Mouse (Mus musculus): ENCODE measurements around the gene Ttl.
A peak's percentile ranks its signal among the peaks of the same experiment; 100 is the strongest.

Gene Ttl

DNA sequence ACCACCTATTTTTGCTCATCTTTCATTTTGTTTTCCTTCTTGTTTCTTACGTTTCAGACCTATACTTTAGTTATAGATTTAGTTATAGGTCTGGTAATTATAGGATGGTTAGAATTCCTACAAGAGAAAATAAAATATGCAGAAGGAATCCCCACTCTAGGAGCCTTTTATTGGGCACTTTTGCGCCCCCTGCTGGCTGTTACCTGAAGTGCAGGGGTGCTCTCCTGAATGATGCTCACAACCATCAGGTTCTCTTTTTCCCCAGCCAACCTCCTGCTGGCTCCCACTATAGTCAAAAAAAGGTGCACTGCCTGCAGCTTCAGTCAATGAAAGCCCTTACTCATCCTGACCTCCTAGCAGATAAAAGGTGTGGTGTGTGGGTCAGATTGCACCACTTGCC is 19.2 kb downstream of the Ttl start:
- peak; percentile 6 for DNase-seq (ENCODE audit: low read depth)

DNA sequence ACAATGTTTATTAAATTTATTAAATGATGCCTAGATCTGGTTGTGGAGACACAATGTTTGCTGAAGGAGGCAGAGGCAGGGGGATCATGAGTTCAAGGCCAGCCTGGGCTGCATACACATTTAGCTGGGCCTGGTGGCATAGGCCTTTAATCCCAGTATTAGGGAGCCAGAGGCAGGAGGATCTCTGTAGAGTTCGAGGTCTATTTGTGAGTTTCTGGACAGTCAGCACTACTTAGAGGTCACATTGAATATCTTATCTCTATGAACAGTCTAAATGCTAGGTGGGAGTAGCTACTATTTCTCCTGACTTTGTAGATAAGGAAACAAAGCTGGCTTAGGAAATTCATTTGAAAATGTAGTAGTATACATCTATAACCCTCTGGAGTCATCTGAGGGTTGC is 21.8 kb downstream of the Ttl start:
- no peak for DNase-seq (ENCODE audit: low read depth)

DNA sequence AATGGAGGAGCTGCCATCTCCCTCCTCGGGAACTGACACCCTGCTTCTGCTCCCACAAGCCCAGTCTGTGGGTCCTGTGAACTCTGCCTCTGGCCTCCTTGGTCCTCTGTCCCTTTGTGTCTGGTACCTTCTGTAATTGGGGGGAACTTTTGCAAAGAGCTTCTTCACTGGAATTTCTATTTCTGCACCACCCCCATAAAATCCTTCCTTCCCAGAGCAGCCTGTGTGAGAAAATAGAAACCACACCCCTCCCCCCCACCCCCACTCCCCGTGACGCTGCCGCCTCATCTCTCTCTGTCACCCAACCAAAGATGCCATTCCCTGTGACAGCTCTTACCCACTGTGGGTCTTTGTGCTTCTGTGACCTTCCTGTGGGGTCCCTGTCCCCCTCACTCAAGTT is 24.6 kb downstream of the Ttl start:
- no peak for DNase-seq (ENCODE audit: low read depth)

DNA sequence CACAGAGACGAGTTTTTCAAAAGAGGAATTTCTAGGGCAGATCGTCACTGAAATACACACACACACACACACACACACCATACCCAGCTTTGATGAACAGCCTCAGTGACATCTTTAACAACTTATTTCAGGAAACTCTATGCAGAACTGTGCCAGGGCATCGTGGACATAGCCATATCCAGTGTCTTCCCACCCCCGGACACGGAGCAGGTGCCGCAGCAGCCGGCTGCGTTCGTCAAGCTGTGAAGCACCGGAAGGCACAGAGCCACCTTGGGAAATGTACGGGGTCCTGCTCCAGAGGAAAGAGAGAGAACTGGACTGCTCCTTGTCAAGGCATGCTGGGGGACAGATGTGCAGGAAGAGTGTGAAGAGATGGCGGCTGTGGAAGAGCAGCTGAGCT is 27.1 kb downstream of the Ttl start:
- no peak for DNase-seq (ENCODE audit: low read depth)

DNA sequence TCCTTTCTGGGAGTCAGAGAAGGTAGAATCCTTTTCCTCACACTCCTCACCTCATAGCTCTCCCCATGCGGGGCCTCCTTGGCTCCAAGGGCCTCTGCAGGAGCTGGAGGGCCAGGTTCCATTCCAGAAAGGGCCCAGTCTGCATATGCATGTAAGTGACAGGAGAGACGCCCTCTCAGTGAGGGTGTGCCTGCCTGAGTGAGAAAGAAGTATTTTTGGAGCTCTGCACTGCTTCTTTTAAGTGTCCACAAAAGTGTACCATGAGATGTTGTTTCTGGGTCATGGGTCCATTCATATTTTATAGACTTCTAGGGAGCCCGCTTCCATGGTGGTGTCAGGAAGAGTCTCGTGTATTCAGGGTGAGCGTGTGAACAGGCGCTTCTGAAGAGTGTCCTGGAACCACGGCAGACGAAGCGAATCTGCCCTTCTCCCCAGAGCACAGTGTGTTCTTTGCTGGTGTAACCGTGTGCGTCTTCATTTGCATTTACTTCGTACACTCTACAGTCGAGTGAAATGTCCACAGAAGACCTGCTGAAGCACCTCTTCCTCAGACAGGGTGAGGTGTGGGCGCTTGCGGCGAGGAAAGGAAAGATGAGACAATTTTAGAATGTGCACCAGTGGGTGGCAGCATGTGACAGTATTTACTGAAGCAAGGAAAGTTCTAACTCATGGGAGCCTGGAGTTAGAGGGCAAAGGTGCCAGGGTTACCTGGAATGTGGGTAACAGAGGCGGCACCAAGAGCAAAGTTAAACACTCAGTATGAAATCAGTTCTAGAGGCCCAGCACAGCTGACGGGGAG is 28.4 kb downstream of the Ttl start:
- no peak for DNase-seq (ENCODE audit: low read depth)

DNA sequence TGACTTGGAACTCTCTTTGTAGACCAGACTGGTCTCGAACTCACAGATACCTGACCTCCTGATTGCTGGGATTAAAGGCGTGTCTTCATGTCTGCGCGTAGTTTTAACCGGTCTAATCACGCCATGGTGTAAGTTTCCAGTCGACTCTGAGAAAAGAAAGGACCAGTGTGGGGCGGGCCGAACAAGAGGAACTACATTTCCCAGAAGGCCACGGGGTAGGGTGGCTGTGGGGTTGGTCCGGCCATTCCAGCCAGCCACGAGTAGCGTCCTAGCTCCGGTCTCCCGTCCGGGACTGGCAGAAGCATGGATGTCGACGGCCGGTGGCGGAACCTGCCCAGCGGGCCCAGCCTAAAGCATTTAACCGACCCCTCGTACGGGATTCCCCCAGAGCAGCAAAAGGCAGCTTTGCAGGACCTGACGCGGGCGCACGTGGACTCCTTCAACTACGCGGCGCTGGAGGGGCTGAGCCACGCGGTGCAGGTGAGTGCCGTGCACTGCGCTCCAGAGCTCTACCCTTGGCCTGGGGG is 35.1 kb downstream of the Ttl start, which contains the start of gene Polr1b:
TSS of gene Polr1b (plus strand) at position 212 of the 527 bp plus-strand sequence.
- DNase-seq (ENCODE audit: low read depth): peak; percentile 87

DNA sequence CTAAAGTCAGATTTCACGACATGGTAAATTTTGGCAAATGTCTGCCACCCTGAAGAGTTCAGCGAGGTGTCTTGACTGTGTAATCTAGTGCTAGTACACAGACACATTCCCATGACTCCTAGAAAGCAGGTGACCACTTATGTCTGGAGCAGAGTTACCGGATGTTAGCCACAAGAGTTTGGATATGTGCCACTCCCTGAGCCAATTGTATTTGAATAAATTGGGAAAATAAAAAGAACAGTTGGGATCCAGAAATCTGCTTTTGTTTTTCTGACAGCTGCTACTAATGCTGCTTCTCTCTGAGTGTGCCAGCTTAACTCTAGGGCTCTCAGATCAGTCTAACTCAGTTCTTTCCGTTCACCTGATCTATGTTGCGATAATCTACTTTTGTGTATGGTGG is 47.2 kb downstream of the Ttl start:
- DNase-seq (ENCODE audit: low read depth): no peak

DNA sequence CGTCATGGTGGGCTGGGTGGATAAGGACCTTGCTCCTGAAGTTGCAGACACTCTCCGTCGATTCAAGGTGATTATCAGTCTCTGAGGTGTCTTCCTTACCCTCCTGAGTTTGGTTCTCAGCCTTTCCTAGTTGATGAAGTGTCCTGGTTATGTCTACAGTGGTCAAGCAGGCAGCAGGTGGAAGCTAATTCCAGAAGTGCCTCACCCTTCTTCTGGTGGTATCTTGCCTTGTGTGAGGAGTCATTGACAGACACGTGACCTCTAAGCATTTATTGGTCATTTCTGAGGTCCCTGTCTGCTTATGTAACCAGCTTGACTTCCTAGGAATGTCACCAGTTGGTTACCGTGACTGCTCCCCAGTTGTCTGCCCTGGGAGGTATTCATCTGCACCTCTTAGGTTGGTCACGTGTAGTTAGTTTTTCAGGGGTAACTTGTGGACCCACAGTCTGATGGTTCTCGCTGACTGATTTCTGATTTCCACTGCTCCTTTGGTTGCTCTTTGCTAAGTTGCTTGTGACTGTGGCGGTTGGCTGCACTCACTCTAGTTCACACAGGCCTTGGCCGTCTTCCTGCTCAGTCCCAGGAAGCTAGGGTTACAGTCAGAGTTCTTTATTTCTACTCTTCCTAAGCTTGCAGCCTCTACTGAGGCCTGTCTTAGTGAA is 50.1 kb downstream of the Ttl start:
- no peak for DNase-seq (ENCODE audit: low read depth)

DNA sequence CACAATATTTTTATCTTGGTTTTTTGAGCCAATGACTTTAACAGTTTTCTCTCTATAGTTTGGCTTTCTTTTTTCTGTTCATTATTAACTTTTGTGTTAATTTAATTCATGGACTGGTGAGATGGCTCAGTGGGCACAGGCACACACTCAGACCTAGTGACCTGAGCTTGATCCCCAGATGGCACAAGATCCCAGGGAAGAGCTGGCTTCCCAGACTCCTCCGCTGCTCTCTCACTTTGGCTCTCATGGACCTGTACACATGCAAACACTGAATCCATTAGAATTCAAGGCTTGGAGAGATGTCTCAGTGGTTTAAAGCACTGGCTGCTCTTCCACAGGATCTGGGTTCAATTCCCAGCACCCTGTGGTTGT is 50.6 kb downstream of the Ttl start:
- no peak for DNase-seq (ENCODE audit: low read depth)

DNA sequence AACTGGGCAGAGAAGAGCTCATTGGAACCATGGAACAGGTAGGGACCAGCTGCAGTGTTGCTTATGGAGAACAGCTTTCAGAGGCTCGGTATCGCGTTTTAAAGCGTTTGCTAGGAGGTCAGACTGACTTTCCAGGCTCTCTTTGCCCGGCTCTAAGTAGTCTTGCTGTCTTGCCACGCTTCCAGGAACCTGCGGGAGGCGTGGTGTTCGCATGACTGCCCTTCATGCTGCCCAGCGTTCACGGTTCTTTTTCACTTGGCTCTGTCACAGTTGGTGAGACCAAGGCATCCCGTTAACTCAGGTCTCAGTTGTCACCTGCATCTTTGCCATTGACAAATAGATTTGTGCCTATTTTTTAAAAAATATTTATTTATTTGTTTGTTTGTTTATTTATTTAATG is 52.3 kb downstream of the Ttl start:
- no peak for DNase-seq (ENCODE audit: low read depth)

DNA sequence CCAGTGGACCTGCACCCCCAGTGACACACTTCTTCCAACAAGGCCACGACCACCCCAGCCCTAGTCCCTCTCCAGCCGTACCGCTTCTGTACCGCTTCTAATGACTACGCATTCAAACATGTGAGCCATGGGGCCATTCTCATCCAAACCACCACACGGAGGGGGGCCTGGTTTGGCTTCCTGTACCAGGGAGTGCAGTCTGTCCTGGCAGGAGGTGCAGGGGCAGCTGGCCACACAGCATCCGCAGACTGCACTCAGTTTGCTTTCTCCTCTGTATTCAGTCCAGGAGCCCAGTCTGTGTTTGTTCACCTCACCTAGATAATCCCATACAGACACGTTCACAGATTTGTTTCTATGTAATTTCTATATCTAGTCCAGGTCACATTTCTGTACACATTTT is 56.2 kb downstream of the Ttl start:
- no peak for DNase-seq (ENCODE audit: low read depth)

DNA sequence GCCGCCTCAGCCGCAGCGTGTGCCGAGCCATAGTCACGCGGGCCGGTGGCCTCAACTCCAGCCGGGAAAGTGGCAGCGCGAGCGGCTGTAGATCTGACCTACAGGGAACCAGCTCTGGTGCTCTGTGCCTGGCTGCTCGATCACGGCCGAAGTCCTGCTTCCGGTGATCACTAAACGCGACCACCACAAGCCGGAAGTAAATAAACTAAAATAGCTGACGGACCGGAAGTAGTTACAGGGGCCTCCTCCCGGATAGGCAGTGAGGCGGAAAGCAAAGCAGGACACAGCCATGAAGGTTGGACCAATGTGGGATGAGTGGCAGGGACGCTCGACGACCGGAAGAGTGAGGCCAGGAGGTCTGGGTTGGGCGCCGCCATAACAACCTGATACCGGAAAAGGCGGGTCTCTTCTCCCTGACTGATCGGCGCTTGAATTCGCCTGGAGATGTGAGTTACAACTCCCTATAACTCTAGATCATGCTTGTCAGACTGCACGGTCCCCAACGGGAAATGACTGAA is 63.7 kb downstream of the Ttl start, which contains the start of gene Chchd5:
TSS of gene Chchd5 (plus strand) at position 289 of the 518 bp plus-strand sequence.
- peak; percentile 96 for DNase-seq (ENCODE audit: low read depth)

DNA sequence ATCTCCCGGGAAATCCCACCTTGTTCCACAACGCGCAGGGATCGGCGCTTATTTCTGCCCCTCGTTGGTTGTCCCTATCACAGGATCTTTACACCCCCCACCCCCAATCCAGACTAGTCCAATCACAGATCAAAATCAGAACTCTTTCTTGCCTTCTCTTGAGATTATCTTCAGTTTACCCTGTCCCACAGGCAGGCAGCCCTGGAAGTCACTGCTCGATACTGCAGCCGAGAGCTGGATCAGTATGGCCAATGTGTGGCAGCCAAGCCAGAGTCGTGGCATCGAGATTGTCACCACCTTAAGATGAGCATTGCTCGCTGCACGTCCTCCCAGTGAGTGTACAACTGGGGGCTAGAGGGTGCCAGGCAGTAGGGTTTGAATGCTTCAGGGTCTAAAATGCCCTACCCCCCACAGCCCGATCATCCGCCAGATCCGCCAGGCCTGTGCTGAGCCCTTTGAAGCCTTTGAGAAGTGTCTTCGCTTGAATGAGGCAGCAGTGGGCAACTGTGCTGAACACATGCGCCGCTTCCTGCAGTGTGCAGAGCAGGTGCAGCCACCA is 64.3 kb downstream of the Ttl start:
- DNase-seq (ENCODE audit: low read depth): peak; percentile 8

DNA sequence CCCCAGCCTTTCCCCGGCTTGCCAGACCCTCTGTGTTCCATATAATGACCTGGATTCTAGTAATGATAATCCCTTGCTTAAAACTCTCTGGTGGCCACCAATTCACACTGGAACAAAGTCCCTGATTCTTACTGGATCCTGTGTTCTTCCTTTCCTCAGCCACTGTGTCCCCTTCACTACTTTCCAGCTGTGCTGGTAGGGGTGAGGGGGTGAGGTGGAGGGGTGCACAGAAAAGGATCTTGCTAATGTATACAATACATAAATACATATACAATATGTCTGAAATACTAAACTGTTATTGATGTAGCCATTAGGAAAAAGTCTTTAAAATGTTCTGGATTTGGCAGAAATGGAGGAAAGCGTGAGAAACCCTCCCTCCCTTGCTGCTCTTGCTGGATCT is 65.0 kb downstream of the Ttl start:
- no peak for DNase-seq (ENCODE audit: low read depth)

DNA sequence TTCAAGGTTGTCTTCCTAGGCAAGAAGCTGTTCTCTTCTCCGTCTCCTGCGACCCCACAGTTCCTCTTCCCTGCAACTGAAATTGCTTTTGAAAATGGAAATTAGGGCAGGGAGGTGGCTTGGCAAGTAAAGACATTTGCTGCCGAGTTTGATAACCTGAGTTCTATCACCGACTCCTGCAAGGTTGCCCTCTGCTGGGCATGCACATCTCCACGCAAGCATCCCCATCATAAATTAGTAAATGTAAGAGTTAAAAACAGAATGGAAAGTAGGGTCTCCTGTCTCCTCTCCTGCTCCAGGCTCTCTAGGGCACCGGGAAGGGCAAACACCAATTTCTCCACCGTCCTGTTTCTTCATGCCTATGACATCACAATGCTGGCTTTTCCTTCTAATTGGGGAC is 66.5 kb downstream of the Ttl start:
- no peak for DNase-seq (ENCODE audit: low read depth)

DNA sequence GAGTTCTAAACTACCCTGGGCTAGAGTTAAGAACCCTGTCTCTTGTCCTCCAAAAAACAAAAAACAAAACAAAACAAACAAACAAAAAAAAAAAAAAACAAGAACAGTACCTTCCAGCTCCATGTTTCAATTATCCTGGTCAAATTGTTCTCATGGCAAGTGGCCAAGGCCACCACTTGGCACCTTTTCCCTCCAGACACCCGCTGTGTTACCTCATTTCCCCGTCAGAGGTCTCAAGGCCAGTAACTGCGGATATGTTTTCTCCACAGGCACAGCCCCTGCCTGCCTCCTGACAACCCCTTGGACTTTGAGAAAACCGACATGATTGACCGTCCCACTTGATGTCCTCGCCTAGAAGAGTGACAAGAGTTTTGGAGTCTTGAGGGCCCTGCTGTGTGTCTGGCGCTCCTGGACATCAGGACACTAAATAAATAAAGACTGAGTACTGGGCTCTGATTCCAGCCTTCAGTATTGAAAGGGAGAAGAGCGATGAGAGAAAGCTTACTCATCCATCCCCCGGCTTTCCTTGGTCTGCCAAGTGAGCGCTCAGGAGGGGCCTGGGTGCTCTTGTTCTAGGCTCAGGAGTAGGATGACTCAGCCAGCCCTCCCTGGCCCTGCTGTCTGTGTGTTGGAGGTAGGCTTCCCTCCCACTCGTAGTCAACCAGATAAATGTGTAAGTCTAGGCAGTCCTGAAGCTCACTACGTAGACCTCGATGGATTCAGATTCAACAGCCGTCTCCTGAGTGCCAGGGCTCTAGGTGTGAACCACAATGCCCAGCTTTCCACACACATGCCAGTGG is 67.5 kb downstream of the Ttl start:
- no peak for DNase-seq (ENCODE audit: low read depth)

DNA sequence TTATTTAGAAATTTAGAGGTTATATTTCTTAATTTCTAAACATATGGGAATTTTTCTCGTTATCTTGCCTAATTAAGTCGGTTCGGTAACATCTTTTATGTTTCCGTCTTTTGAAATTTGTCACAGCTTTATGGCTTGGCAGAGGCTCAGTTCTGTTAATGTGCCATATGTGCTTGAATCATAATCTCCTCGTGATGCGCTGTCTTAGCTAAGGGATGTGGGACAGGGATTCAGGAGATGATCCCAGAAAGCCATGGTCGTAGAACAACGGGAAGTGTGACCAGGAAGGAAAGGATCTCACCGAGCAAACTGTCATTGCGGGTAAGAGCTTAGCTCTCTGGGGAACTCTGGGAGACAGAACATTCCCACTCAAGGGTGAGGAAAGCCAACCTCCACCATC is 74.2 kb downstream of the Ttl start:
- DNase-seq (ENCODE audit: low read depth): no peak

Measured in fibroblast of lung, adult 2 months (primary cell).